Mouse (Mus musculus): Measurements from ENCODE around the gene 4930503B20Rik. TPM values are rescaled to one million over a fixed set of nuclear protein-coding genes. Genes with fewer than 3 reads are reported as not detected.

4930503B20Rik gene
- total RNA-seq, 2 experiments from 2014 or later: not detected

DNA sequence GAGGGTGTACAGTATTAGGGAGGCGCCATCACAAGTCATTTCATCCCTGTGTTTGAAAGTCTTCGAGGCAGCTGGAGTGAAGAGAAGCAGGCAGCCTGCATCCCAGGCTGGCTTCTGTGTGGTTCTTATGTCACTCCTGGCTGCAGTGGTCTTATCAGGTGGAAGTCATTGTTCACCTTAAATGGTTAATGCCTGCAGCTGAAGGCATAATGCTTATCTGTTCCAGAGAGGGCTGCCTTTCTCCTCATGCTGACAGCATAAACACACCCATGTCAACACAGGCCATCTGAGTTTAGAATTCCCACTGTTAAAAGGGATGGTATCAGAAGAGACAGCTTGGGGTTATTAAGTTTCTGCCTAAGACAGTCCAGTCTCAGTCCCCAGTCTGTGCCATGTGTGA, 49.9 kb downstream of the 4930503B20Rik start:
- DNase-seq: no peak
- intact Hi-C loops (cut with DNase I): no loop called here

DNA sequence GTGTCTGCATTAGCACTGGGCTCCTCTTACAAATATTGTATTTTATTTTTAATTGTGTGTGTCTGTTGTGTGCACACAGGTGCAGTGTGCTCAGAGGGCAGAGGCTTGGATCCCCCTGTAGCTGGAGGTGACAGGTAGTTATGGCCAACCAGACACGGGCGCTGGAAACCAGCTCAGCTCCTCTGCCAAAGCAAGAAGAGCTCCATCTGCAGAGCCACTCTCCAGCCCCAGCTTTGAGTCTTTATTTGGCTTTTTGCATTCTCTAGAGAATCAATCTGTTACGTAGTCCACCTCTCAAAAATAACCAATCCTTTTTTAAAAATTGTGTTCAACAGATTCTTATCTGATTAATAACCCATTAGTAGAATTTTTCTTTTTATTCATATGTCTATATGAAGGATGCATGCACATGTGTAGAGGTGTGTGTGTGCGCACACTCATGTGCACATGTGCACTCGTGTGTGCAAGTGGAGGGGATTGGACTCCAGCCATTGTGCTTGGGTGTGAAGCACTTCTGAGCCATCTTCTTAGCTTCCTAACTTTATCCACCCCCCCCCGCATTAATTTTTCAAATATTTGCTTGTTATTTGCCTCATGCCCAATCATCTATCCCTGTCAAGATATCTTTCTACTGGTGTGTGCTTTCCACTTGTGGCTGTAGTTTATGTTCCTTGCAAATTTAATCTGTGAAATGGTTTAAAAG, 51.8 kb downstream of the 4930503B20Rik start:
- no peak for DNase-seq
- intact Hi-C loops (cut with DNase I): no loop called here

DNA sequence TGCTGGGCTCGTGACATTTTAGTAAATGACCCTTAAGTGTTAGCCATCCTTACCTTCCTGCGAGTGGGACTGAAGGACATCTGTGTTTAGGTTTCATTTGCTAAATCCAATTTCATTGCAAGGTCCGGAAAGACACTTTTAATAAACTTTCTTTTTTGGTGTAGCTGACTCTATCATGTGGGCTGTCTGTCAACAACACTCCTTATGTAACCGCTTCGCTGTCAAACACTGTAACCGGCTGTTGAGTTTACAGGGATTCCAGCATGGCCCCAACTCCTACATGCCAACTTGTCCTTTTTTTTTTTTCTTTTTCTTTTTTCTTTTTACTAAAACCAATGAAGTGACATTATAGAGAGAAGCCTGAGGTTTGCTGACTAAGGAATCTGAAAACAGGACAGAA, 52.7 kb downstream of the 4930503B20Rik start:
- no peak for DNase-seq
- intact Hi-C loops (cut with DNase I): no loop called here

DNA sequence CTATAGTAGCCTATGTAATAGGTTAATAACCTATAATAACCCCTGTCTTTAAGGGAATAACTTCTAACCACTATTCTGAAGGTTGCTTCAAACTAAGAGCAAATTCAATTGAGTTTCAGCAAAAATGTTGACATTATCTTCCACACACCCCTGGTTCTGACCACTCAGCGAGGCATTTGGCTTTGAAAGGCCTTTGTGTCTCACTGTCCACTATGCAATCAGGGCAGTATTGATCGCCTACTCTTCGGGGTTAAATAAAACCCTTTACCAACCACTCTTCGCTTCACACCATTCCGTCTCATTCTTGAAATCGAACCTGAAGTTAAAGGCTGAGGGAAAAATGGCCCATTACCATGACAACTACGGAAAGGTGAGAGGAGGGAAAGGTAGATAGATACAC, 54.3 kb downstream of the 4930503B20Rik start:
- intact Hi-C loops (cut with DNase I): no loop called here
- DNase-seq: no peak

DNA sequence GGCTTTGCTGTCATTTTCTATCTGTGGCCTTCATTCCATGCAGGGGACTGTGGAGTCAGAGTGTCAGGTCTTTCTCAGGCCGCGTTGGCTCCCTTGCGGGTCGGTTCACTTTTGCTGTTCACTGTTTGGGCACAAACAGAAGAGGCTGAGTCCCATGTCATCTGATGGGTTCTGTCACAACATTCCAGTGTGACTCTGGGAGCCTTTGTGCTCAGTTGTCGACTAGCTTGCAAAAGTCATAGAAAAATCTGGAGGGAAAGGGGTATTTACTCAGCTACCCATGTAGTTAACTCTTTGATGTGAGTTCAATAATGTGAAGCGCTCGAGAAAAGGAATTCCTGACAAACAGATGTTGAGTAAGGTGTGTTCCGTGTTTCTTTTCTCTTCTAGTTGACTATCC, 54.7 kb downstream of the 4930503B20Rik start:
- DNase-seq: no peak
- intact Hi-C loops (cut with DNase I): no loop called here

DNA sequence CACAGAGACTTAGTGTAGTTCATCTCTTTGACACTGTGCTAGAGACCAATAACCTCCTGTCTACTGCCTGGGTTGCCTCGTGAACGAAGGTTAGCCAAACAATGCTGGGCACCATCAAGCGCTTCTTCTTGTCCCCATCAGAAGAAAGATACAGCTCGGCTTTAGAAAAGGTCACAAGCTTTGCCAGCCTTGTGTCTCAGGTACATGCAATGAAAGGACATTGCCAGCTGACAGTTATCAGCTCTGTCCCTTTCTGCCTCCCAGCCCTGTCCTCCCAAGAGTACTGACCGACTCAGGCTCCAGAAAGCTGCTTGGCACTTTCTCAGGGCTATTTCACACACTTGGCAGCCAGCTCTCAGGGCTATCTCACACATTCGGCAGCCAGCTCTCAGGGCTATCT, 55.7 kb downstream of the 4930503B20Rik start:
- DNase-seq: no peak
- intact Hi-C loops (cut with DNase I): no loop called here

Other genes starting within 250 kb of the 4930503B20Rik start
- gene Ssx2ip, start 246.7 kb downstream of the 4930503B20Rik start, total RNA-seq (2021): 10 to 100 TPM; 25.9 to 33.6 TPM
- 1 to 10 TPM; 4.0 to 5.7 TPM for gene Ctbs, start 201.5 kb downstream of the 4930503B20Rik start, total RNA-seq (2021)
- gene Spata1, start 151.6 kb downstream of the 4930503B20Rik start, total RNA-seq (2021): 1 to 10 TPM; 3.4 to 4.9 TPM
- 100 to 1,000 TPM; 372 to 423 TPM for gene Gng5, start 151.5 kb downstream of the 4930503B20Rik start, total RNA-seq (2021)
- 10 to 100 TPM in 1 of 2 experiments, 1 to 10 TPM in 1; 8.4 to 11.8 TPM for gene Rpf1, start 129.9 kb downstream of the 4930503B20Rik start, total RNA-seq (2021)
- under 1 TPM in 1 of 2 experiments, not detected in 1; 0.46 TPM for gene Uox, start 80.9 kb downstream of the 4930503B20Rik start, total RNA-seq (2021)
- gene Dnase2b, start 35.7 kb downstream of the 4930503B20Rik start, total RNA-seq (2021): not detected
- under 1 TPM; 0.39 to 0.82 TPM for gene Samd13, start 34.3 kb upstream of the 4930503B20Rik start, total RNA-seq (2021)
- gene Prkacb, start 161.7 kb upstream of the 4930503B20Rik start, total RNA-seq (2021): 10 to 100 TPM; 35.5 to 39.4 TPM
- gene Ttll7, start 201.1 kb upstream of the 4930503B20Rik start, total RNA-seq (2021): 10 to 100 TPM; 52.2 to 66.2 TPM

Measured in gastrocnemius, postnatal 36 days (tissue).